Mouse (Mus musculus): ENCODE measurements at regions not wholly inside any gene's neighbourhood (a gene's known extent, or its start where the extent isn't known, plus 50 kb on each side); places are given as distances from the start of the nearest gene placed in this dataset.
A peak's percentile ranks its signal among the peaks of the same experiment; 100 is the strongest.
"Not testable (repeated sequence)": the region's sequence is repeated elsewhere in the genome, so short reads cannot be mapped to it uniquely, and the experiment has no call there.

DNA sequence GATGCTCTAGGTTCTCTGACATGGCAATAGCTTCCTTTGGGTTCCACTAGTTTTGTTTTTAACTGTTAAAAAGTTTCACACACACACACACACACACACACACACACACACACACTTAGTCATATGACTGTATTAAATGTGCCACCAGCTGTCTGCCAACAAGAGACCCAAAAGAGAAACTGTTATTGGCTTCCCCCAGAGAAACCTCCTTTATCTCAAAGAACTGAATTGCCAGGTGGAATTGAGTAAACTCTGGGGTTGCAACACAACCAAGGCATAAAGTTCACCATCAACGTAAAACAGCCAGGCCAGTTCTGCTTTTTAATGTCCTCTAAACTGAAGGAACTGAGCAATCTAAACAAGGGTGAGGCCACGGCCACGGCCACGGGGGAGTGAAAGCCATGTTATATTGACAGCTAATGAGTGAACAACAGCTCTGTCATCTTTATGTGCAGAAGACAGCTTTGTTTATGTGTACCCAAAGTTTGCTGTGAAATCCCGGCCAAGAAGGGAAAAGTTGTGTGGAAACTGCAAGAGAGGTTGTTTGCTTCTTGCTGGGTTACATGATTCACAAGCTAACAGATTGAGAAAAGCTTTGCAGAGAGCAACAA is 69.3 kb downstream of the Btg1 start:
- no peak for DNase-seq (ENCODE audit: low spot score)

DNA sequence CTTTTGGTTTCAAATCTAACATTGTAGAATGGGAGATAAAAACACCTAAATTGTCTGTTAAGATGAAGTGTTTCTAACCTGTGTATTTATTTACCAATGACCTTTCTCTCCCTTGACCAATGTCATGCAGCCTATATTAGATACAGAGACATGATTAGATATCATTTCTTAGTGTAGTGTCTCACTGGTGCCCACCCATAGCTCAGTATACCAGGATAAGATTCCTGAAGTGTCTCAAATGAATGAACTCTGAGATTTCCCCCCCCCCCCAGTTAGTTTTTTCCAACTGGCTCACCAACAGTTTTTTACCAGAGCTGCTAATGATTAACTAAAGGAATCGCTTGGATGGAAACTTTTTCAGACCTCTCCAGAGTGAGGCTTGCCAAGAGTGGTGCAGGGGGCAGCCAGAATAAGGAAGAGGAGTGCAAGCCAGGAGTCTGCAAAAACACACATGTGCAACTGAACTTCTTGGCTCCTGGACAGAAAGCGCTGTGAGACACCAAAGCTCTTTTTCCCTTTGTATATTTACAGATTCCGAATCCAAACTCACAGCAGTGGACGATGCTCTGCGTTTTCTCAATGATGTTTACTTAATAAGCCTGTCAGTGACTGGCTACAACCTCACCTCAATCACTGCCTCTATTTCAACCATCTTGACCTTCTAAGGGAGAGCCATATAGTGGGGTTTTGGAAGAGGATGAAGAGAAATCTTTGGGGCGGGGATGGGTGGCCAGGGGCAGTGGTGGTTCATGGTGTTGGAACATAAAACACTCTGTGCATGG is 70.0 kb downstream of the Btg1 start:
- DNase-seq (ENCODE audit: low spot score) = no peak

- DNase-seq (ENCODE audit: low spot score) = no peak
Observed at GRCm38 (mm10) chr10:96687441-96687772, 70.6 kb downstream of the Btg1 start.

DNA sequence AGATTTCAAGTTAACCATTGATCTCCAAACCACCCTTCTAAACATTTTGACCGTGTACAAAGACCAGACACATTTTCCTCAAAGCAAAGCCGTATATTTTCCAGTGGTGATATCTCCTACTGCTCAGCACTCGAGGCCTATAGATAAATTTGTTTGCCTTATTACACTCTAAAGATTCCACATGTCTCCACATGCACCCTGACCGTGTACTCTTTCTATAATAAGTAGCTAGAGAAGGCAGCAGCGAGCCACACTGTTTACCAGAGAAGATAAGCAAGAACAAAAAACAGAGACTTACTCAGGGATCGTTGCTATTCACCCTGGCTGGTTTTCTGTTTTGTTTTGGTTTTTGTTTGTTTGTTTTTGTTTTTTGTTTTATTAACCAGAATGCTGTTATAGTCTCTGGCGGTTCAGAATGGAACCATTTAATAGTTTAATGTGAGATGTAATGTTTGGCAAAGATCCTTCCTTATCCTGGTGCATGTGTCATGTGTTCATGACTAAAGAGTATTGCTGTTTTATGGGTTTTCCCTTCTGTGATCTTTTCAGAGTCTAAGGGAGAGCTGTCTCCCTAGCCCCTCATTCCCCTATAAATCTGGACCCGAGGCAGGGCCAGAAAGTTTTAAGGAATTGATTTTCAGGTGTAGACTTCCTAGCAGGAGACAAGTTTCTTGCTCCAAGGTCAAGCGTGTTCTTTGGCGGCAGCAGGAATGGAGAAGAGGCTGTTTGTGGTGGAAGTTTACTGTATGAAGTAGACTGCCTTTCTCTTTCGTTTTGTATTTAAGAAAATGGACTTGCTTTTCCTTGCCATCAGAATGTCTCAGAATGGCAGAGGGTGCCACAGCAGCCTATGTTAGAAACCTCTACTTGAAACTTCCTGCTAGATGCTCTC is 73.4 kb downstream of the Btg1 start:
- DNase-seq (ENCODE audit: low spot score) = no peak

GRCm38 (mm10) chr10:96690868-96691302 is 74.1 kb downstream of the Btg1 start:
- DNase-seq (ENCODE audit: low spot score) = no peak

- DNase-seq (ENCODE audit: low spot score) = no peak
Observed at GRCm38 (mm10) chr10:96691319-96691870, 74.6 kb downstream of the Btg1 start.

DNA sequence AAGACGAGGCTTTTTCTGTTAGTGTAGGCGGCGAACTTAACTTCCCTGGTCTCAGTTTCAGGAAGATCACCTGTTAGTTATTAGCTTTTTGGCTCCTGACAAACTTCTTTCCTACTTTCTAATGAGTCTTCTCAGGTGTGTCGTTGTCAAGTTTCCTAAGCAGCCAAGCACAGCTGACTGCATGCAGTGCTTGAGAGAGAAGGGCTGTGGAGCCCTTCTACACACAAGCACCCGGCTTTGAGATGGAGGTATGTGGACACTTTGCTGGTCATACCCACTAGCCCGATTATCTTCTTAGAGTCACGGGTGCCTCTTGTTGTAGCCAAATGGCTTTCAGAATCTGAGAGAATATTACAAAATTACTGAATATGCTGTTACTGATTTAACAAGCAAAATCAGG is 76.0 kb downstream of the Btg1 start:
- DNase-seq (ENCODE audit: low spot score) = no peak

DNA sequence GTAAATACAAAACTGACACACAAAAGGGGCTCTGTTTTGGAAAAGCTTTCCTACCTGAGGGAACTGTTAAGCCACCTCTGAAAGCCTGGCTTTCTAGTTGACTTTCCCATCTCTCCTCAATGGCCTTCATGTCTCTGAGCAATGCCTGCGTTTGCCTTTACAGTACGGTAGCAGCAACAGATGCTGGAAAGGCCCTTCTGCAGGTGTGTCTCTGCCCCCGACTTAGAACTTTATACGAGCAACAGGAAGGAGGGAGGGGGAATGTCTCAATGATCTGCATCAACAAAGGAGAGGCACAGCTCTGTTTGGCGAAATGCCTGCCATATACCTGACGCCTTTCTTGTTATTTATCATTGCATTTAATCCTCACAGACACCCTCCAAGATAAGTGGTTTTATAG is 77.0 kb downstream of the Btg1 start:
- DNase-seq (ENCODE audit: low spot score) = no peak

DNA sequence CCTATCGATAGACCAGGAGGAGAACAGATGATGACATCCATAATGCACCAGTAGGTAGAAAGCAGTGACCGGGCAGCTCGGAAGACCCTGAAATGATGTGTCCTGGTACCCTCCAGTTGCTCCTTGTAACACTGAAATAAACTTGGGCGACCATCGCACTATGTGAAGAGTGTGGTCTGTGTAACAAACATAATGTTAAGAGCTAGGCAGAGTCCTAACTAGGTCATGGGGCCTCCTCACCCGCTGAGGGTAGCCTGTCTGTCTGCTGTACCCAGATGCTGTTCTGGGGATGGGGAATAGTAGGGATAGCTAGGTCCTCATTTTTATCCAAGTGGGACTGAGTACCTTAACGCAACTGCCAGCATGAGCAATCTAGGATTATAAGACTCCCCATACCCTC is 79.8 kb downstream of the Btg1 start:
- DNase-seq (ENCODE audit: low spot score) = no peak

DNA sequence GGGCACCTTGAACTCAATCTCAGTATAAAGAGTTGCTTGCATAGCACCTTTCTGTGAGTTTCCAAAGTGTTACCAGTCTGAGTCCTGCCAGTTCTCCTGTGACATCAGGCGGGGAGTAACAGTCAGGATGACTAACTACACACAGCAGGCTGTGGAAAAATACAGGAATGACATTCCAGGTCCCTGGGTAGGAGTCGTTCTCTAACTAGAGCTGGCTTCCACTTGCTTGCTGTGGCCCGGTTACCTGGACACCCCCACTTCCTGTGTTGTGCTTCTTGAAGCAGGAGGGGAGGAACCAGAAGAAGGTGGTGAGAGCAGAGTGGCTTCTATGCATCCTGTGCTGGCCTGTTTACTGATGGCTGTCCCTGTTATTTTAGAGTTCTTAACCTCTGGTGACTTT is 81.0 kb downstream of the Btg1 start:
- DNase-seq (ENCODE audit: low spot score) = no peak

- no peak for DNase-seq (ENCODE audit: low spot score)
Observed at GRCm38 (mm10) chr10:96706656-96707055, 89.8 kb downstream of the Btg1 start.

- DNase-seq (ENCODE audit: low spot score) = no peak
Observed at GRCm38 (mm10) chr10:96708471-96708870, 91.7 kb downstream of the Btg1 start.

DNA sequence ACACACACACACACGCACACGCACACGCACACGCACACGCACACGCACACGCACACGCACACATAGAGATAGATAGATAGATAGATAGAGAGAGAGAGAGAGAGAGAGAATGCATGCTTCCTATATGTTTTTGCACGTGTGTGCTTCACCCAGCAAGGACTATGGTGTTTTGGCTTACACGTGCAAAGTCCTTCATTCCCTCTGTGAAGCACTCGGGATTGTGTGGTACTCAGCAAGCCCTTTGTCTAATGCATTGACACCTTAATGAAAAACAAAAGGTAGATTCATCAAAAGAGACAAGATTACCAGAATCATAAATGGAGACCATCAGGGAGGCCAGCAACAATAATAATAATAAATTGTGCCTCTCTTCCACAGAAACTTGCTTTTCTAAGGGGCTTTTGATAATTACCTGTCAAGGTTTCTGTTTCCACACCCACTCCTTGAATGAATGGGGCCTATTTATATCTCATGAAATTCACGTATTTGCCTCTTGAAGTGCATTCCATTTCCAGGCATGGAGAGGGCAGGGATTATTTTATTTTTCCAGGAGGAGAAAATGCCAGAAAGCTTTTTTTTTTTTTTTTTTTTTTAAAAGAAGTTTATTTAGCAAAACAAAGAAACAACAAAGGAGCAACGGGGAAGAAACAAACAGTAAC is 93.0 kb downstream of the Btg1 start:
- no peak for DNase-seq (ENCODE audit: low spot score)

GRCm38 (mm10) chr10:96711993-96712392 is 95.2 kb downstream of the Btg1 start:
- DNase-seq (ENCODE audit: low spot score) = no peak

DNA sequence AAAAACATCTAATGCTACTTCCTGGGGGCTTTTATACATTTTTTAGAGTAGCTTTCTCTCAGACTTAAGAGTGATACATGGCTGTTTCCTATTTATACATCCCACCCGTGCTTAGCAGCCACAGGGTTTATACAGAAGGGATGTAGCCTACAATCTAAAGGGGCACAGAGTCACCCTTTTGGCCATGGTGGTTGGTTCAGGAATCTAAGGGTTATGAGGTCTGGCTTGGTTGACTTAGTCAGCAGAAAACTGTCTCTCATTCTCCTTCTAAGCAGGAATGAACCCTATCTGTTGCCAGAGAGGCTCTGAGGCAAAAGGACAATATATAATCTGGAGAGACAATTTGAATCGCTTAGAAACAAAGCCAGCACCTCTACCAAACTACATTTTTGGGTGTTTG is 97.9 kb downstream of the Btg1 start:
- DNase-seq (ENCODE audit: low spot score) = no peak

GRCm38 (mm10) chr10:96717281-96717680 is 100.5 kb downstream of the Btg1 start:
- no peak for DNase-seq (ENCODE audit: low spot score)

DNA sequence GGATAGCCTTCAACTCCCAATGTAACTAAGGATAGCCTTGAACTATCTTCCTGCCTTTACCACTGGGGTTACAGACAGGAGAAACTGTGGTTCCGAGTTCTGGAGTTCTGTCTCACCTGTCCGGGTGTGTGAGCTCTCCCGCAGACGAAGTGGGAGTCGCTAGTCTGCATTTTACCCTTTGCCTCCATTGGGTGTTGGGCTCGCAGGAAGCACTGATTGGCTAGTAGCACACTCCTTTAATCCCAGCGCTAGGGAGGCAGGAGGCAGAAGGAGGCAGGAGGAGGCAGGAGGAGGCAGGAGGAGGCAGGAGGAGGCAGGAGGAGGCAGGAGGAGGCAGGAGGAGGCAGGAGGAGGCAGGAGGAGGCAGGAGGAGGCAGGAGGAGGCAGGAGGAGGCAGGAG is 101.9 kb downstream of the Btg1 start:
- not testable (repeated sequence) for DNase-seq (ENCODE audit: low spot score)

- no peak for DNase-seq (ENCODE audit: low spot score)
Observed at GRCm38 (mm10) chr10:96720281-96720711, 103.5 kb downstream of the Btg1 start.

- DNase-seq (ENCODE audit: low spot score) = peak; percentile 36
Observed at GRCm38 (mm10) chr10:96720956-96721688, 104.3 kb downstream of the Btg1 start.

GRCm38 (mm10) chr10:96722491-96722890 is 105.7 kb downstream of the Btg1 start:
- DNase-seq (ENCODE audit: low spot score) = peak; percentile 86

DNA sequence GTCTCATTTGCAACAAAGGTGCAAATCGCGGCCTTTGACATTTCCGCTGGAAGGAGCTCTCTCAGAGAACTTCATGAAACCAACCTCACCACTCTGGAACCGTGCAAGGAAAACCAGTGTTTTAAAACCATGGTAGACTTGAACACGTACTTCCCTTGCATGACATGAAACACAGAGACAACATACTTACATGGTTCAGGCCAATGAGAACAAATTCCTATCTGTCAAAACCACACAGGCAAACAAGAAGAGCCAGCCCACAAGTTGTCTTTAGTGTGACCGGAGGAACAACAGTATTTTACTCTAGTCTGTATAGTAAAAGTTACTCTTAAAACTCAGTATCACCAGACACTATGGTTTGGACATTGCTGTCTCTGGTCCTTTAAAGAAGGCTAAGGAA is 106.3 kb downstream of the Btg1 start:
- no peak for DNase-seq (ENCODE audit: low spot score)

Measured in embryo, embryonic 10.5 days (tissue).